Mouse (Mus musculus): ENCODE measurements at regions not wholly inside any gene's neighbourhood (a gene's known extent, or its start where the extent isn't known, plus 50 kb on each side); places are given as distances from the start of the nearest gene placed in this dataset.

GRCm38 (mm10) chr6:67149425-67149824 is 88.6 kb upstream of the Serbp1 start:
- peak; percentile 48 for DNase-seq

- peak; percentile 6 for DNase-seq
Observed at GRCm38 (mm10) chr6:67146708-67147107, 91.3 kb upstream of the Serbp1 start.

- DNase-seq: peak; percentile 21
Observed at GRCm38 (mm10) chr6:67145969-67146368, 92.0 kb upstream of the Serbp1 start.

GRCm38 (mm10) chr6:67144946-67145716 is 92.8 kb upstream of the Serbp1 start:
- DNase-seq: peak; percentile 24

- DNase-seq: peak; percentile 76
Observed at GRCm38 (mm10) chr6:67142179-67142578, 95.8 kb upstream of the Serbp1 start.

- no peak for DNase-seq
Observed at GRCm38 (mm10) chr6:67140645-67141250, 97.2 kb upstream of the Serbp1 start.

GRCm38 (mm10) chr6:67139012-67139375 is 99.0 kb upstream of the Serbp1 start:
- no peak for DNase-seq

GRCm38 (mm10) chr6:67138302-67139011 is 99.5 kb upstream of the Serbp1 start:
- DNase-seq: no peak

- no peak for DNase-seq
Observed at GRCm38 (mm10) chr6:67137482-67137881, 100.2 kb upstream of the Gadd45a start.

GRCm38 (mm10) chr6:67134915-67135314 is 97.7 kb upstream of the Gadd45a start:
- no peak for DNase-seq

- DNase-seq: no peak
Observed at GRCm38 (mm10) chr6:67130540-67131301, 93.5 kb upstream of the Gadd45a start.

GRCm38 (mm10) chr6:67129626-67130025 is 92.4 kb upstream of the Gadd45a start:
- DNase-seq: no peak

- no peak for DNase-seq
Observed at GRCm38 (mm10) chr6:67128503-67129463, 91.5 kb upstream of the Gadd45a start.

- DNase-seq: no peak
Observed at GRCm38 (mm10) chr6:67127727-67128126, 90.5 kb upstream of the Gadd45a start.

GRCm38 (mm10) chr6:67125715-67126312 is 88.6 kb upstream of the Gadd45a start:
- DNase-seq: no peak

GRCm38 (mm10) chr6:67124089-67124488 is 86.8 kb upstream of the Gadd45a start:
- DNase-seq: no peak

GRCm38 (mm10) chr6:67123071-67123470 is 85.8 kb upstream of the Gadd45a start:
- DNase-seq: no peak

GRCm38 (mm10) chr6:67116306-67116705 is 79.0 kb upstream of the Gadd45a start:
- no peak for DNase-seq

GRCm38 (mm10) chr6:67115505-67116303 is 78.4 kb upstream of the Gadd45a start:
- DNase-seq: no peak

- no peak for DNase-seq
Observed at GRCm38 (mm10) chr6:67114753-67115152, 77.5 kb upstream of the Gadd45a start.

Data from liver (tissue).